Mouse (Mus musculus) heart, embryonic 13.5 days (tissue): ENCODE data around the gene Apeh. TPM values are rescaled to one million over a fixed set of nuclear protein-coding genes. Genes with fewer than 3 reads are reported as not detected.
"Not testable (repeated sequence)": the region's sequence is repeated elsewhere in the genome, so short reads cannot be mapped to it uniquely, and the experiment has no call there.

Experiments
- ATAC-seq: fragments of 200-750 bp; cut with Nextera tagmentation; 2 replicates; pipeline ENCODE4 v1.8.0; 2017; ENCODE audit warnings: moderate TSS enrichment; ENCODE audit not compliant: insufficient number of reproducible peaks, low FRiP score, low TSS enrichment; ENCODE audit errors: extremely low read depth
- H3K27ac ChIP-seq: fragments of 300-500 bp; sonication (generic); replicated peaks from 2 replicates; pipeline ENCODE4 v1.5.1; 2015; ENCODE audit warnings: moderate library complexity, mild to moderate bottlenecking, inconsistent platforms
- H3K27me3 ChIP-seq: fragments of 300-500 bp; sonication (generic); replicated peaks from 2 replicates; pipeline ENCODE4 v1.6.1; 2015; ENCODE audit warnings: mild to moderate bottlenecking, inconsistent platforms
- H3K36me3 ChIP-seq: fragments of 300-500 bp; sonication (generic); 2 replicates; pipeline ENCODE4 v1.6.1; 2015; ENCODE audit warnings: mild to moderate bottlenecking, inconsistent platforms
- H3K4me1 ChIP-seq: fragments of 300-500 bp; sonication (generic); 2 replicates; pipeline ENCODE4 v1.6.1; 2015; ENCODE audit warnings: inconsistent platforms
- H3K4me2 ChIP-seq: fragments of 300-500 bp; sonication (generic); 2 replicates; pipeline ENCODE4 v1.6.1; 2015; ENCODE audit warnings: inconsistent platforms, mild to moderate bottlenecking, moderate library complexity
- H3K4me3 ChIP-seq: fragments of 300-500 bp; sonication (generic); 2 replicates; pipeline ENCODE4 v1.5.1; 2015; ENCODE audit warnings: moderate library complexity, mild to moderate bottlenecking, inconsistent platforms
- H3K9ac ChIP-seq: fragments of 300-500 bp; sonication (generic); 2 replicates; pipeline ENCODE4 v1.6.1; 2015; ENCODE audit warnings: inconsistent platforms, mild to moderate bottlenecking, moderate library complexity
- H3K9me3 ChIP-seq: fragments of 300-500 bp; sonication (generic); 2 replicates; pipeline ENCODE4 v1.6.1; 2016; ENCODE audit warnings: inconsistent platforms
- WGBS: fragments of 180-500 bp; shearing (Covaris S2); methylation state at CpG from one replicate; pipeline ENCODE4 v1.1.7; 2015; ENCODE audit warnings: mixed read lengths; 5-methylcytosine and 5-hydroxymethylcytosine counted together
- polyA plus RNA-seq: library from polyadenylated mRNA; unstranded; fragments of >200 nt; fragmentation: Nextera tagmentation; extraction: Ambion mirVana; gene quantifications from 2 replicates; pipeline ENCODE4 v1.2.1, GENCODE M21; 2015

The Apeh gene
- 51.3 and 62.5 TPM in 2 replicates for polyA plus RNA-seq

DNA sequence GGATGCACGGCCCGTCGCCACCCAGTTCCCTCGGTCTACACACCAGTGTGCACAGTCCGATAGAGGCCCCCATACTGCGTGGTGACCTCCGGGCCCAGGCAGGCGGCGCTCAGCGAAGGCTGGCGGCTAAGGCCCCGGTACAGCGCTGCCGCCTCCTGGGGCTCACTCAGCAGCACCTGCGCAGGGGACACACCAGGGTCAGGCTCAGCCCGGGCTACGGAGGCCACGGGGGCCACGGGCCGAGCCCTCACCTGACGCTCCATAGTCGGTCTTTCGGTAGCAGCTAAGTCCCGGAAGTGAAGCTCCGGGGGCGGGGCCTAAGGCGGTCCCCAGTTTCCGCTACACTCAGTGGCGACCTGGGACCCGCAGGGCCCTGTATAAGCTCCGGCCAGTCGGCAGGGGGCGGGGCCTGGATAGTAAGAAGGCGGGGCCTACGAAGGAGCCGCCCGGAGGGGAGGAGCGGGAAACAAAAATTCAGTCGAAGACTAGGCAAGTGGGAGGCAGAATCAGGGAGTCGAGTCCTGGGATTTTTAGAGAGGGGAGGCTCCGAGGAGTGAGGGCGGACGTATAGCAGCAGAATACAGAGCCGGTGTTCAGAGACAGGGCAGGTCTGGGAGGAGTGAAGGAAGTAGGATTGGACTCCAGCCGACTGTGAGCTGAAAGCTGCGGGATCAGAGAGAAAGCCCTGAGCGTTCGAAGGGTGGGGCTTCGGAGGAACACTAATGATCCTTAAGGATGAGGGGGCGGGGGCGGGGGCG, at the start of gene Apeh:
Gene Apeh, minus strand, starts transcription at position 423 of the 758 bp plus-strand sequence.
- Histone ChIP-seq H3K4me1 (peaks cover 52% of the 10 kb centered on the region), H3K4me2 (peak within 1 kb of the TSS; percentile 100), H3K9me3 (no peaks in the 10 kb centered on the region), H3K36me3 (peaks cover 35% of the 10 kb centered on the region), H3K9ac (peak within 1 kb of the TSS; percentile 91), H3K27ac (peak within 1 kb of the TSS; percentile 82), H3K27me3 (no peaks in the 10 kb centered on the region), H3K4me3 (peak within 1 kb of the TSS; percentile 80)
- WGBS: under 1% methylated on average over 50 of the region's 52 CpGs
- peak; percentile 91 for ATAC-seq

DNA sequence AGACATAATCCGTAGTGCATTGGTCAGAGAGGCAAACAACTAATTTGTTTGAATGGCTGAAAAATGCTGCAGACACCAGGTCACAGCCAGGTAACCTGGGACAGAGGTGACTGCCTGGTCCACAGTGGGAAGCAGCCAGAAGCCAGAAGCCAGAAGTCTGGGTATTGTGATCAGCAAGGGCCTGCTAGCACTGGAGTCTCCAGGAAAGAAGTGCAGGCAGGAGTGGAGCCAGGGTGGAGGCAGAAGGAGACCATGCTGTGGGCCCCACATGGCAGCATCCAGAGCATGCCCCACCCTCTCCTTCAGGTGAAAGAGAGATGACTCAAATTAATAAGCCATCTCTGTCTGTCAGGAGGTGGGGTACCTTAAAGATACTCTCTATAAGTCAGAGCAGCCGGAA, 49.1 kb upstream of the Apeh start:
- Histone ChIP-seq H3K9ac (no peak overlapping the region), H3K4me2 (no peak overlapping the region), H3K4me1 (no peaks in the 10 kb centered on the region; the same call in none of the 2 replicates), H3K27me3 (no peaks in the 10 kb centered on the region), H3K27ac (no peak overlapping the region), H3K4me3 (no peak overlapping the region), H3K9me3 (no peaks in the 10 kb centered on the region), H3K36me3 (no peaks in the 10 kb centered on the region)
- ATAC-seq: no peak
- 89% methylated on average over 2 of the region's 2 CpGs for WGBS

DNA sequence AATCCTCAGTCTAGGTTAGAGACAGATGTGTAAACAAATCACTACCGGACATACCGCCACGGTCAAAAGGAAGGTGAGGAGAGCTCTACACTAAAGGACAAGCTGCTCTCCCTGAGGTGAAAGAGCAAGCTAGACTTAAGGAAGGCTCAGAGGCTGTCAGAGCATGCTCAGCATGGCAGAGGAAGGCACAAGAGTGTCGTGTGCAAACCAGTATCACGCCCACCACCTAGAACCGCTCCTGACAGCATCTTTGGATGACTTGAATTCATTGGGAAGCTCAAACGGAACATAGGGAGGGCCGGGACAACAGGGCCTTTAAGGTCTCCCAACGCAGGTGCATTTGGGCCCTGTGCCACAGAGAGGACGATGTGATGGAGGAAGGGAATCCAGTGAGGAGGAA, 47.0 kb upstream of the Apeh start:
- H3K27ac ChIP-seq: no peak overlapping the region
- H3K9ac ChIP-seq: no peak overlapping the region
- peaks cover 3% of the 10 kb centered on the region; the same call in 1 of the 2 replicates for H3K27me3 ChIP-seq
- H3K4me3 ChIP-seq: no peak overlapping the region
- H3K4me1 ChIP-seq: peaks cover 16% of the 10 kb centered on the region
- ATAC-seq: no peak
- no peak overlapping the region for H3K4me2 ChIP-seq
- WGBS: 80% methylated on average over 10 of the region's 10 CpGs
- no peaks in the 10 kb centered on the region for H3K36me3 ChIP-seq
- no peaks in the 10 kb centered on the region for H3K9me3 ChIP-seq

DNA sequence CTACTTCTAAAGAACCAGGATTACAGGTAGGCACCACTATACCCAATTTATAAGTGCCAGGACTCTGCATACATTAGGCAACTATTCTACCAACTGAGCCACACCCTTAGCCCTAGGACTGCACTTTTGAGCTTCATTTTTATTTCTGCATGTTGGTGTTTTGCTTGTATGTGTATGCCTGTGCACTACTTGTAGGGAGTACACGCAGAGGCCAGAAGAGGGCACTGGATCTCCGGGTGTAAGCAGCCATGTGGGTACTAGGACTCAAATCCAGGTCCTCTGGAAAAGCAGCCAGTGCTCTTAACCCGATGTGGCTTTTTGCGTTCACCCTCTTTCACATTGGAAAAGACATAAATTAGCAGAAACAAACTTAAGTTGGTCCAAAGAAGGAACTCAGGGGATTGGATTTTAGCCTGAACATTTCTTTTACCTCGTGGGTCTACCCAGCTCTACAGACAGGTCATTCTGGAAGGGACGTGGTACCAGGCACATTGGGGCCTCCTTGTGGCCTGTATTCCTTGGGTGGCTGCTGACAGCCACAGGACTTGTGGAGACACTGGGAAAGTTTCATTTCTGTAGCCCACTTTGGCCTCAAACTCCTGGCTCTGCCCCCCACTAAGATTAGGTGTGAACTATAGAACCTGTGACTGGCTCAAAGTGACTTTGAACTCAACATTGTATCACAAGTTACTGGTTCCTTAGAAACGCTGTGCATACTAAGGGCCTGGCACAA, 45.7 kb upstream of the Apeh start:
- Histone ChIP-seq H3K27ac (no peak overlapping the region), H3K36me3 (no peaks in the 10 kb centered on the region), H3K27me3 (peaks cover 3% of the 10 kb centered on the region; the same call in 1 of the 2 replicates), H3K9me3 (no peaks in the 10 kb centered on the region), H3K4me1 (peaks cover 16% of the 10 kb centered on the region), H3K4me2 (no peak overlapping the region), H3K4me3 (no peak overlapping the region), H3K9ac (no peak overlapping the region)
- WGBS: 71% methylated on average over 7 of the region's 7 CpGs
- no peak for ATAC-seq

DNA sequence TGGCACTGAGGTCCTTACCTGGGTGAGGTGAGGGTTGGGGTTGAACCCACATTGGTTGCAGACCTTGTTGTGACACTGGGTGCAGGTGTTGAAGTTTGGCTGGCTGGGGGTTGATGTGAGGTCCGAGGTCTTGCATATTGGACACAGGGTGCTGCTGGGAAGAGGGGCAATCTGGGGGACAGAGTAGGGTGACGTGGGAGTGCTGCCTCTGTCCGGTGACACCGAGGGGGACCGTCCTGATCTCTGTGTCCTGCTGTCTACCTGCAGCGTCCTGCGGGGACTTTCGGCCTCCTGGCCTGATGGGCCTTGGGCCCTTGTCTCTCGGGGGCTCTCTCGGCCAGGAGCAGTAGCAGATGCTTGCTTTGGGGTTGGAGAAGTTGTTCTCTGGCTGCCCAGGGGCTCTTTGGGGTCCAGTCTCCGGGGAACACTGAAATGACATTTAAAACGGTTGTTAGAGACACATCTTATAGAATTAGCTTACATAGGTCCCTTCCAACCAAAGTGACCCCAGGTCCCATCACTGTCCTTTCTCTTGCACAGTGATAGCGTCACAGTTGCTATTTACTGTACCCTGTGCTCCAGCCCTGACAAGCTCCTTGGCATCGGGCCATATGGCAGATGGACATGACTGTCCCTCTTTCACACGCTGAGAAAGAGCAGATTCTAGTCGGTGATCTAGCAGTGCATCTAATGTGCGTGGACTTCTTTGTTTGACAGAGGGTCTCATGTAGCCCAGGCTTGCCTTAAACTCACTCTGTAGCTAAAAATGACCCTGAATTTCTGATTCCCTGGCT, 45.0 kb upstream of the Apeh start:
- ATAC-seq: no peak

DNA sequence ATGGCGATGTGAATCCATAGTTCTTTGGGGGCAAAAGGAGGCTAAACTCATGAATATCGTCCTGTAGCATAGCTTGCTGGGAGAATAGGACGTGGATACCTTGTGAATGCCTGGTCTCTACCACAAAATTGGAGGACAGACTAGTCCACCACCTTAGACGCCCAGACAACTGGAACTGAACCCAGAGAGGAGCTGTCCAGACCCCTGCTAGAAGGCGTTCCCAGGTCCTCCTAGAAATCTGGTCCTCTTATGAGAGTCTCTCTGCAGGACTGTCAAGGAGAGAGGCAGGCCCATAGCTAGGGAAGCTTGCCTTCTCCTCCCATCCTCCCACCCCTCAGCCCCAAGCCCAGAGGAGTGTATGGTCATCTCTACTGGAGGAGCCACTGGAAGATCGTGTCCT, 43.7 kb upstream of the Apeh start:
- Histone ChIP-seq H3K9me3 (no peaks in the 10 kb centered on the region), H3K36me3 (no peaks in the 10 kb centered on the region), H3K27ac (no peak overlapping the region), H3K4me1 (peaks cover 16% of the 10 kb centered on the region), H3K4me2 (no peak overlapping the region), H3K9ac (no peak overlapping the region), H3K4me3 (no peak overlapping the region), H3K27me3 (peaks cover 3% of the 10 kb centered on the region)
- no peak for ATAC-seq
- WGBS: 76% methylated on average over 6 of the region's 6 CpGs

More for the DNA sequence above, 45.0 kb upstream of the Apeh start:
- peaks cover 16% of the 10 kb centered on the region for H3K4me1 ChIP-seq
- peaks cover 3% of the 10 kb centered on the region; the same call in 1 of the 2 replicates for H3K27me3 ChIP-seq
- no peak overlapping the region for H3K27ac ChIP-seq
- no peaks in the 10 kb centered on the region for H3K36me3 ChIP-seq
- WGBS: 75% methylated on average over 17 of the region's 17 CpGs
- H3K9me3 ChIP-seq: no peaks in the 10 kb centered on the region
- H3K4me2 ChIP-seq: no peak overlapping the region
- H3K9ac ChIP-seq: no peak overlapping the region
- no peak overlapping the region for H3K4me3 ChIP-seq

DNA sequence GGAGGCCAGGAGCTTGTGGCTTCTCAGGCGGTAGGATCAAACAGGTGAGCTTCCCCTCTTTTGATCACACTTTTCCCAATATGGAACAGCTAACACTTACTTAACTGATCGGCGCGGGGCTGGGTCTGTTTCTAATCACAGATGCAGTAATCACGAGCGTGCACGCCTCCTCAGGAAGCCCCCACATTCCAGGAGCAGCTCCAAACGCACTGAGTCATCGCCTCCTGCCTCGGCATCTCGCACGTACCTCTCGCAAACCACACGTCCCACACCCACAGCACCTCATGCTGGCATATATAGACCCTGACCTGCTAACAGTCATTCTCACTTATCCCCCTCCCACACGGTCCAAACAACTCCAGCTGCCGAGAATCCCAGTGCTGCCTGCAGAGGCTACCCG, 43.1 kb upstream of the Apeh start:
- peak overlapping the region; percentile 49 for H3K27ac ChIP-seq

DNA sequence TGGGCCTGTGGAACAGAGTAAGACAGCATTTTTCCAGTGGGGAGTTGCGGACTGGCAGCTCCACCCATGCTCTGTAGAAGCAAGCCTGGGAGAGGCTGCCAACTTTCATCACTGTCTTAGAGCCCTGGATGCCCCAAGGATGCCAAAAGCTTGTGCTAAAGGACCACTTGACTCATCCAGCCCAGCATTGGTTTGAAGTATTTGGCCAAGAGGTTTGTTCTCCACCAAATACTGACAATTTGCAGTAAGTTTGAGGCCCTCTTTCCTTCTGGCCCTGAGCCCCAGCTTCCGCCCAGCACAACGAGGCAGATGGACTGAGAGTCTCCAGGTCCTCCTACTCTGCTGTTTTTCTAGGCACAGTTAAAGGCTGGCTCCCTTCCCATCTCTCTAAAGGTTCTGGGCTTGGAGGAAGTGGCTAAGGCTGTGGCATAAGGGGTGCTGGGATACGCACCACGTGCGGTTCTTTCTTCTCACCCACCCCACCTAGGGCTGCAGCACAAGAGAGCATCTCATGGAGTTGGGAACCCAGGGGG, 42.6 kb upstream of the Apeh start:
- H3K4me2 ChIP-seq: peak overlapping the region; percentile 51
- peaks cover 16% of the 10 kb centered on the region for H3K4me1 ChIP-seq
- H3K27ac ChIP-seq: peak overlapping the region; percentile 49
- peaks cover 3% of the 10 kb centered on the region for H3K27me3 ChIP-seq
- WGBS: 56% methylated on average over 6 of the region's 6 CpGs
- no peak overlapping the region for H3K4me3 ChIP-seq
- no peaks in the 10 kb centered on the region for H3K36me3 ChIP-seq
- no peaks in the 10 kb centered on the region for H3K9me3 ChIP-seq
- ATAC-seq: no peak
- H3K9ac ChIP-seq: peak overlapping the region; percentile 41

More for the DNA sequence above, 43.1 kb upstream of the Apeh start:
- peak overlapping the region; percentile 51 for H3K4me2 ChIP-seq
- 8% methylated on average over 17 of the region's 17 CpGs for WGBS
- peak; percentile 18; the same call in 1 of the 2 replicates for ATAC-seq
- peak overlapping the region; percentile 41 for H3K9ac ChIP-seq
- no peak overlapping the region for H3K4me3 ChIP-seq
- H3K9me3 ChIP-seq: no peaks in the 10 kb centered on the region
- no peaks in the 10 kb centered on the region for H3K36me3 ChIP-seq
- H3K27me3 ChIP-seq: peaks cover 3% of the 10 kb centered on the region
- peaks cover 16% of the 10 kb centered on the region for H3K4me1 ChIP-seq

DNA sequence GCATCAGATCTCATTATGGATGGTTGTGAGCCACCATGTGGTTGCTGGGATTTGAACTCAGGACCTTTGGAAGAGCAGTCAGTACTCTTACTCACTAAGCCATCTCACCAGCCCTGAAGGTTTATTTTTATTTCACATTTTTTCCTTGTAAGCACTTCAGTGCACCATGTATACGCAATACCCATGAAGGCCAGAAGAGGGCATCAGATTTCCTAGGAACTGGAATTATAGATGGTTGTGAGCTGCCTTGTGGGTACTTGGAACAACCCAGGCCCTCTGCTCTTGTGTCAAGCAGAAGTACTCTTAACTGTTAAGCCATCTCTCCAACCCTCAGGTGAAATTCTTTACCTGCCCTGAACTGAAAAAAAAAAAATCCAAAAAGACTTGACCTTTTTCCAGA, 41.8 kb upstream of the Apeh start:
- 0 out of 2 replicates have a peak overlapping the region, but pooled peaks have one; percentile 49 for H3K27ac ChIP-seq
- H3K4me1 ChIP-seq: peaks cover 16% of the 10 kb centered on the region
- H3K27me3 ChIP-seq: peaks cover 3% of the 10 kb centered on the region
- H3K9me3 ChIP-seq: no peaks in the 10 kb centered on the region
- no peak for ATAC-seq
- H3K4me2 ChIP-seq: no peak overlapping the region
- H3K4me3 ChIP-seq: no peak overlapping the region
- no peak overlapping the region for H3K9ac ChIP-seq
- WGBS: 34% methylated on average over 1 of the region's 1 CpGs
- H3K36me3 ChIP-seq: no peaks in the 10 kb centered on the region

DNA sequence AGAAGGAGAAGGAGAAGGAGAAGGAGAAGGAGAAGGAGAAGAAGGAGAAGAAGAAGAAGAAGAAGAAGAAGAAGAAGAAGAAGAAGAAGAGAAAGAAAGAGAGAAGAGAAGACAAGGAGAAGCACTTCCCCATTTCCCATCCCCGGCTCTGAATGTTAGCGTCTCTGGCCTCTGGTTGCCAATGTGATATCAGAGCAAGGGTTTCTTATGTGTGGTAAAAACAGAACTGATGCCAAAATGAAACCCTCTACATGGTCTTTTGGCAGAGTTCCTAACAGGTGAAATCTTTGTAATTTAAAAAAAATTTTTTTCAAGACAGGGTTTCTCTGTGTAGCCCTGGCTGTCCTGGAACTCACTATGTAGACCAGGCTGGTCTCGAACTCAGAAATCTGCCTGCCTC, 41.3 kb upstream of the Apeh start:
- not testable (repeated sequence) for ATAC-seq, H3K9me3 ChIP-seq, H3K36me3 ChIP-seq, H3K4me2 ChIP-seq, H3K9ac ChIP-seq, H3K27me3 ChIP-seq, H3K4me3 ChIP-seq, H3K27ac ChIP-seq
- 85% methylated on average over 3 of the region's 3 CpGs for WGBS
- peaks cover 16% of the 10 kb centered on the region for H3K4me1 ChIP-seq

DNA sequence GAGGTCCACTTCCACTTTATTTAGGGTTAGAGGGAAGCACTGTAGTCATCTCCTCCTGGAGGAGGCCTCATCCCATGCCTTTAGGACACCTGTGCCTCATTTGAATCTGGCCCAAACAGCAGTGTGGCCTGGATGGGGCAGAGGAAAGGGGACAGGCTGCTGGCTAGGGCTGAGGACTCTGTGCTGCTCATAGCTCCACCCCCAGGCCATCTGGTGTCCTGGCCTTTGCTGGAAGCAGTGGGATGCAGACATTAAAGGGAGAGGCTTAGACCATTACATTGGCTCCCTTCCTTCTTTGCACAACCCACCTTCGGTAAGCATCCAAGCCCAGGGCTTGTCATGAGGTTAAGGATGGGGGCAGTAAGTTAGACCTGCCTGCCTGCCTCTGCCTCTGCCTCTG, 39.1 kb upstream of the Apeh start:
- Histone ChIP-seq H3K4me2 (no peak overlapping the region), H3K4me1 (peaks cover 20% of the 10 kb centered on the region), H3K9me3 (no peaks in the 10 kb centered on the region), H3K4me3 (no peak overlapping the region), H3K27ac (no peak overlapping the region), H3K36me3 (no peaks in the 10 kb centered on the region), H3K9ac (no peak overlapping the region), H3K27me3 (peaks cover 21% of the 10 kb centered on the region)
- 57% methylated on average over 1 of the region's 1 CpGs for WGBS
- no peak; the same call in 1 of the 2 replicates for ATAC-seq
